In the genomic region with DNA sequence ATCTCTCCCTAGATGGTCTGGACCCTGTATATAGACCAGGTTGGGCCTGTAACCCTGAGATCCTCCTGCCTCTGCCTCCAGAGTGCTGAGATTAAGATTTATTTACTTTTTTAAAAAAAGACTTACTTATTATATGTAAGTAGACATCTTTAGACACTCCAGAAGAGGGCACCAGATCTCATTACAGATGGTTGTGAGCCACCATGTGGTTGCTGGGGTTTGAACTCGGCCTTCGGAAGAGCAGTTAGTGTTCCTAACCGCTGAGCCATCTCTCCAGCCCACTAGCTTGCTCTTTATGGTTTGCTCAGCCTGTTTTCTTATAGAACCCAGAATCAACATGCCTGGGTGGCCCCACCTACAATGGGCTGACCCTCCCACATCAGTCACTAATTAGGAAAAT, we compare ENCODE assay signal across 14 mouse cellular contexts.
"Had no signal": no experiment of that assay in that cellular context is flagged by ENCODE, and none has a peak within 500 bp of the region (broad histone marks: within the 10 kb centered on the region; RNA-seq: fewer than 3 reads in every experiment).

No protein-coding gene starts in this region.

- H3K27ac ChIP-seq: kidney, postnatal 0 days; limb, embryonic 13.5 days; liver, embryonic 14.5 days; midbrain, embryonic 12.5 days; stomach, postnatal 0 days had no signal

- H3K9me3 ChIP-seq: limb, embryonic 13.5 days; megakaryocyte, embryonic 14.5 days; midbrain, embryonic 12.5 days had no signal

- H3K9ac ChIP-seq: limb, embryonic 13.5 days; liver, embryonic 14.5 days; midbrain, embryonic 12.5 days had no signal

- DNase-seq: kidney, postnatal 36 days; left cerebral cortex, postnatal 4 days; lung, adult 18-20 months; lung, postnatal 4 days; right cerebral cortex, adult 18-20 months; thymus, postnatal 14 days had no signal

- H3K4me2 ChIP-seq: limb, embryonic 13.5 days; midbrain, embryonic 12.5 days had no signal

- H3K4me3 ChIP-seq: limb, embryonic 13.5 days; megakaryocyte, embryonic 14.5 days; midbrain, embryonic 12.5 days had no signal

- ATAC-seq: lung, postnatal 0 days; midbrain, embryonic 16.5 days had no signal

- H3K27me3 ChIP-seq: limb, embryonic 13.5 days; megakaryocyte, embryonic 14.5 days; midbrain, embryonic 12.5 days had no signal
